Mouse (Mus musculus): Measurements from ENCODE around the gene Nod1.

Gene Nod1

DNA sequence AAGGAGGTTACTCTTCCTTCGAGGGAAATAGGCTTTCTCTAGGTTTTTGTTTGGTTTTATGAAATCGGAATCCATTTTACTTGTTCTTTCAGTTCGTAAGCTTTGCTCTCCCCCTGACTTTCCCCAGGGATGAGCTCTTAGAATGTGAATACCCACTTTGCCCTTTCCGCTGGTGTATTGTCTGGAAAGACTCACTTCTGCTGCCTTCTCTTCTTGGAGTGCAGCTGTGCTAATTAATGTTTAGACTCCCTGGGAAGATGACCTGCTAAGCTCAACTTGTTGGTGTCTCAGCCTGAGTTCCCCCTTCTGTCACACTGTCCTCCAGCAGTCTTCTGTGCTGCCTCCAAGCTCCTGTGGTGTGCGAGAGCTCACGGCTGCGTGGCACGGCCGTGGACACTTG is 82.2 kb downstream of the Nod1 start:
- no peak for DNase-seq (ENCODE audit: low read depth, low spot score)

- DNase-seq (ENCODE audit: low read depth, low spot score) = no peak
Measured at GRCm38 (mm10) chr6:54886195-54886594, 86.2 kb downstream of the Nod1 start.

DNA sequence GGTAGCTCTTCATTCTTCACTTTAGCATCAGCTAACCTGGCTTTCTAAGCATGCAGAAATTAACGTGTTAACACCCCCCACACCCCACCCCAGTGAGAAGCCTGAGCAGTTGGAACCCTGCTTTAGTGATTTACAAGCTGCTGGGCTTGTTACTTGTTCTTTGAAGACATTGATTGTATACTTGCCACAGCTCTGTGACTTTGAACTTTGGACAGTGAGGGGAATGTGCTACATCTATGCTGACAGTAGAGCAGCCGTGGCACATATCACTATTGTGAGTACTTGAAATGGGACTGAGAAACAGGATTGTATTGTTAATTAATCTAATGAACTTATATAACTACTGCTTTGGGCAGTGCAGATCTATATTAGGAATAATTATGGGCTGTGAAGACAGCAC is 89.0 kb downstream of the Nod1 start:
- no peak for DNase-seq (ENCODE audit: low read depth, low spot score)

- DNase-seq (ENCODE audit: low read depth, low spot score) = peak; percentile 71
Measured at GRCm38 (mm10) chr6:54880086-54880485, 92.3 kb downstream of the Nod1 start.

DNA sequence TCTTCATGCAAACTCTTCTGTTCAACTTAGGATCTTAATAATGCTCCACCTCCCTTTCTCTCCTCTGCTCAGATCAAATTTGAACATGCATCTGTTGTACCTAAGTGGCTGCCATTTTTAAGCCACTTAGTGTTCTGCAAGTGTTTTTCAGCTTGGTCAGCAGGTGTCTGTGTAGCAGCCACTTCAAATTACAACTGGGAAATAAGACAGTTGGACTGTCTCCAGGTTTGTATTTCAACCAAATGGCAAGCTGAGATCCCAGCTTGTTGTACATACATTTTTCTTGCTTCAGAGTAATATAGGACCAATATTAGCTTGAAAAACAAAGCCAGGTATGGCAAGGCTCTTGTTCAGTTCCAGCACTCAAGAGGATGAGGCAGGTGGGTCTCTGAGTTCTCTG is 93.9 kb downstream of the Nod1 start:
- peak; percentile 13 for DNase-seq (ENCODE audit: low read depth, low spot score)

GRCm38 (mm10) chr6:54877651-54878050 is 94.8 kb downstream of the Nod1 start:
- no peak for DNase-seq (ENCODE audit: low read depth, low spot score)

DNA sequence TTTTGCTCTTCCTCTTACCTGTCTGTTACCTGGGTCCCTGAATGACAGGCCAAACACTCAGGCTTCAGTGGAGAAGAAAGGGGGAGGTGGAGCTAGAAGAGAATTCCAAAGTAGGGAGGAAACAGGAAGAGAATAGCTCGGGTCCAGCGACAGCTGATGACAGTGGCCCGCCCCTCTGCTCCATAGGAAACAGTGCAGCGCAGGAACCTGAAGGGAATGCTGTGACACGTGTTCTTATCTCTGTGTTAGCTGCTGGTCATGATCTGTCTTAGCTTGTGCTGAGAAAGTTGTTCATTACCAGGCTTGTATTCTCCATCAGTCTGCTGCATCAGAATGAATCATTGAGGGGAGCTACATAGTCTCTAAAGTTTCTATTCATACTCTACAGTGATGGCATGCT is 95.6 kb downstream of the Nod1 start:
- no peak for DNase-seq (ENCODE audit: low read depth, low spot score)

Measured in skeletal muscle tissue, adult 2 months (tissue).